Mouse (Mus musculus): ENCODE results near the gene Sh3bp5.

Gene Sh3bp5

DNA sequence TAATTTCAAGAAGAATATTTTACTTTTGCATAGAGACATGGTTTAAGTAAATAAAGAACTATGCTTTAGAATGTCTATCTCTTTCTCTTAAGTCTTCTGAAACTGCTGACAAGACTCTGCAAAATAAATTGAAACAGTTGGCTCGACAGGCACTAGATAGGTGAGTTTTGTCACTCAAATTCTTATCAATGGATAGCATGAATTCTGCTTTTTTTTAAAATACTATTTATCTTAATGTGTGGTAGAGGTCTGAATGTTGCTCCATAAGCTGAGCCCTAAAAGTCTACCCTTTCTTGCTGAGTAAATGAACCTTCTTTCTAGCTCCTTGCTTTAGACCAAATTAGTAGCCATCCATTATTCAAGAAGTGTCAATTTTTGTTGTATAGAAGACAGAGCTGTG lies 90.5 kb downstream of the Sh3bp5 start:
- DNase-seq (ENCODE audit: low read depth, low spot score), result no peak

DNA sequence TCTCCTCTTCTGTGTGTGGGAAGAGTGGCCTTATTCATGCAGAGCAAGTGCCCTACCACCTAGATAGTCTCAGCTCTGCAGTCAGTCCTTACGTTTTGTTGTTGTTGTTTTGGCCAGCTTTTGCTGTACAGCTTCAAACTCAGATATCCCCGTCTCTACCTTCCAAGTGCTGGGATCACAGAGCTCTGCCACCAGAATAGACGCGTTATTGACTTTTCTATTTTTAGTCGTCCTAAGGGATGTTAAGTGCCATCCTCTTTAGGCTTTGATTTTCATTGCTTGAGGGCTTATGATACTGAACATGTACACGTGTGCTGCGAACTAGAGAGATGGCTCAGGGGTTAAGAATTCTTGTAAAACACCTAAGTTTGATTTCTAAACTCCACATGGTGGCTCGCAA lies 92.6 kb downstream of the Sh3bp5 start:
- no peak for DNase-seq (ENCODE audit: low read depth, low spot score)

- no peak for DNase-seq (ENCODE audit: low read depth, low spot score)
Observed at GRCm38 (mm10) chr14:31337947-31338346, 97.9 kb downstream of the Sh3bp5 start.

DNA sequence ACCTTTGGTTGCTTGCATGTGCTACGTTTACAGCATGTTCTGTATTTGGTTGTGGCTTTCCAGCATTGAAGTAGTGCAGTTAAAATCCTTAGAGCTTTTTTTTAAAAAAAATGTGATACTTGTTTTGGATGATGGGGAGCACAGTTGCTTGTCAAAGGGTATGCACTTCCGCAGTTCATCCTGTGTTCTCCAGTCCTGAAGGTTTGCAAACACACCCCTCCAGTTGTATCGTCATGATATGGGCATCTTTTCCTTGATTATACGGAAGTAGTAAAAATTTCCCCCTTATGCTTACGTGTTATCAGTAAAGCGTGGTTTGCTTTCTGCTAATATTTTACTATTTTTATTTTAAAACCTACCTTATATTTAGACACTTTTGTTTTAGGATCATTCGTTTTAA lies 98.5 kb downstream of the Sh3bp5 start:
- no peak for DNase-seq (ENCODE audit: low read depth, low spot score)

DNA sequence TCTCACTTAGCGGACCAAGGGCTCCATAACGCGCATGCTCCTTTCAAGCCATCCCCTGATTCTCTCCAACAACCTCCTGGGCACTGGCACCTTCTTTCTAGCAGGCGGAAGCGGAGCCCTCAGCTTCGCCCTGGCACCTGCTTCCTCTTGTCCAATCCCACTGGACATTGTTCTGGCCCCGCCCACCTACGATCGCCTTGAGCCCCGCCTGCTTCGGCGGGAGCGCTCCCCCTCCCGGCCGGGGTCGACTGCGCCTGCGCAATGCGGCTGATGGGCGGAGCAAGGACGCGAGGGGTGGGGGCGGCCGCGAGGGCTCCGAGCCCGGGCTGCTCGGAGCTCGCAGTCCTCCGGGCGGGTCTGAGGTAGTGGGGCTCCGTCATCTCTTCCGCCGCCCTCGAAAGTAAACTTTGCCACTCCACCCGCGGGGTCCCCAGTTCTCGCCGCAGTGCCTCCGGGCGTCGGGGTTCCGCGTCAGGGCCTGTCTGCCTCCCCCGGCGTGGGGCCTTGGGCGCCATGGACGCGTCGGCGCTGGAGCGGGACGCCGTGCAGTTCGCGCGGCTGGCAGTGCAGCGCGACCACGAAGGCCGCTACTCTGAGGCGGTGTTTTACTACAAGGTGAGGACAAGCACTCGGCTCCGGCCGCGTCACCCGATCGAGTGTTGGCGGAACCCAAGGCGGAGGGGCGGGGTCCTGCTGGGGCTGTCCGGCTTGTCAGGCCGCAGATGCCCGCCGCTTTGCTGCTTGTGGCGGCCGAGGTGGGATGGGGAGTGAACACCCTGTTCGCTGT lies 99.3 kb downstream of the Sh3bp5 start, which contains the start of gene Capn7:
Capn7 (plus strand) TSS at position 270 of the 787 bp plus-strand sequence.
- peak; percentile 99 for DNase-seq (ENCODE audit: low read depth, low spot score)

GRCm38 (mm10) chr14:31335765-31336164 lies 100.1 kb downstream of the Sh3bp5 start:
- no peak for DNase-seq (ENCODE audit: low read depth, low spot score)

GRCm38 (mm10) chr14:31330957-31331356 lies 104.9 kb downstream of the Sh3bp5 start:
- no peak for DNase-seq (ENCODE audit: low read depth, low spot score)

- DNase-seq (ENCODE audit: low read depth, low spot score), result no peak
Observed at GRCm38 (mm10) chr14:31329741-31330140, 106.1 kb downstream of the Sh3bp5 start.

GRCm38 (mm10) chr14:31327681-31328080 lies 108.2 kb downstream of the Sh3bp5 start:
- no peak for DNase-seq (ENCODE audit: low read depth, low spot score)

DNA sequence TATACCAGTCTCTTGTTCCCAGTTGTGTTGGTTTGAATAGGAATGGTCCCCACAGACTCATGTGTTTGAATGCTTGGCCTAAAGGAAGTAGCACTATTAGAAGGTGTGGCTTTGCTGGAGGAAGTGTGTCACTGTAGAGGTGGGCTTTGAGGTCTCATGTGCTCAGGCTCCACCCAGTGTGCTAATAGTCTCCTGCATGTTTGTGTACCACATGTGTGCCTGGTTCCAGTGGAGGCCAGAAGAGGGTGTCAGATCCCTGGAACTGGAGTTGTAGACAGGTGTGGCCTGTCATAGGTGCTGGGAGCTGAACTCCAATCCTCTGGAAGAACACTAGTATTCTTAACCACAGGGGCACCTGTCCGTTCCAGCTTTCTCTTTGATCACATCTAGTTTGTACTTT lies 108.7 kb downstream of the Sh3bp5 start:
- no peak for DNase-seq (ENCODE audit: low read depth, low spot score)

GRCm38 (mm10) chr14:31326770-31327169 lies 109.1 kb downstream of the Sh3bp5 start:
- DNase-seq (ENCODE audit: low read depth, low spot score), result no peak

- DNase-seq (ENCODE audit: low read depth, low spot score), result no peak
Observed at GRCm38 (mm10) chr14:31325551-31325950, 110.3 kb downstream of the Sh3bp5 start.

- peak; percentile 21 for DNase-seq (ENCODE audit: low read depth, low spot score)
Observed at GRCm38 (mm10) chr14:31324851-31325250, 111.0 kb downstream of the Sh3bp5 start.

DNA sequence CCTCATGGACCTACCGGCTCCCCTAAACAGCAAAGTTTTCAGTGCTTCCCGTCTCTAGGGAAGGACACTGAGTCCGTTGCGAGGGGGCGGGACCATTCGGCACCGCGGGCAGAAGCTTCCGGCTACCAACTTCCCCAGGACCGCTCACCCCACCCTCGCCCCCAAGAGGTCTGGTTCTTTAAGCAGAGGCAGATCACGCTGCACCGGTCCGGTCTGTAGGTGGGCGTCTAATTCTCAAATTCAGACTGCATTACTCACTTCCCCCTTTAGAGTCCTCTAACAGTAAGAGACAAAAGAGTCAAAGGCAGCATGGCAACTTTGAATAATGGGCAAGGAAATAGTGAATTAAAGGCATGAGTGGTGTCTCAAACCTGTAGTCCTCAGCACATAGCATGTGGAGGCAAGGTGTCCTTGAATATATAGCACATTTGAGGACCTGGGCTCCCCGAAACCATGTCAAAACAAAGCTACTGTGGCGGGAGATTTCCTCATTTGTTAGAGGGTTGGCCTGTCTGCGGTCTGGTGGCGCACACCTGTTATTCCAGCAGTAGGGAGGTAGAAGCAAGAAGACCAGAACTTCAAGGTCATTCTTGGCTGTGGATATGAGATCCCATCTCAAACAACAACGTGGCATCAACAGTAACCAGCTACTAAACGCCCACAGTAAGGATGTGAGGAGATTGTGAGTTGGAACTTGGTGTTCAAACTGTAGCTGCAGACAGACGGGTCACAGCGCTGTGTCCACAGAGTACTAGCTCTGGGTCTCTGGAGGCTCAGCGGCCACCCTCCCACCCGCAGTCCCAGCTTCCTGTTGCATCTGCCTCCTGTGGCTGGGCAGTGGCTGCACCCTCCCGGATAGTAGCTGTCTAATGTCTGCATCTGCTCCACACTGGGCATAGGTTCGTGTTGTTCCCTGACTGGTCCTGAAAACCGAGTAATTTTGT lies 111.8 kb downstream of the Sh3bp5 start, which contains the start of gene Dnah1:
Dnah1 (minus strand) TSS at position 48 of the 944 bp plus-strand sequence.
- peak; percentile 36 for DNase-seq (ENCODE audit: low read depth, low spot score)

DNA sequence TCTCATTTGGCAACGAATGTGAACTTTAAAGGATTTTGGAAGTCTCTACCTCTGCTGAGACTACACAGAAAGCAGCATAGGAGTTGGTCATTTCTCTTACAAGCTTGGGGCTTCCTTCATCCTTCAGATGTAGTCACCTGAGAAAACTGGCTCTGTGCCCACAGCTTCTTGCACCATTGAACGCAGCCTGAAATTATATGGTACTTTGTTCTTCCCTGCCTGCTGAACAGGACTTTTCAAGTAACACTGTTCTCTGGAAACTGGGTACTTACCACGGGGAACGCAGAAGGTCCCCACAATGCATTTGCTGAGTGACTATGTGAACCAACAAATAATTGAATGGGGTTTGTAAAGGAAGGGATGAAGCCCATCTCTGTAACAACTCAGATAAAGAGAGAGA lies 112.7 kb downstream of the Sh3bp5 start:
- DNase-seq (ENCODE audit: low read depth, low spot score), result no peak

DNA sequence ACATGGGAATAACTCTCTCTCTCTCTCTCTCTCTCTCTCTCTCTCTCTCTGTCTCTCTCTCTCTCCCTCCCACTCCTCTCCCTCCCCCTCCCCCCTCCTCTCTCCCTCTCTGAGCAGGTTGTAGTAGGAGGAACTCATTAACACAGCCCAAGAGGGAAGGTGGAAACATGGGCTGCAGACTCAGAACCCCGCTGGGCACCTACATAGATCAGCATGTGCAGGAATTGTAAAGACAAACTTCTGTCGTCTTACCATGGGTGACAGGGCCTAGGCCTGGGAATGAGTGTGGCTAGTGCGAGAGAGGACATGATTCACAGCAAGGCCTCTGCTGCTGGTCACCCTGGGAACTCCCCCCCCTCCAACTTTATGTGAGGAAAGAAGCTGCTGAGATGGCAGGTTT lies 113.7 kb downstream of the Sh3bp5 start:
- DNase-seq (ENCODE audit: low read depth, low spot score), result no peak

DNA sequence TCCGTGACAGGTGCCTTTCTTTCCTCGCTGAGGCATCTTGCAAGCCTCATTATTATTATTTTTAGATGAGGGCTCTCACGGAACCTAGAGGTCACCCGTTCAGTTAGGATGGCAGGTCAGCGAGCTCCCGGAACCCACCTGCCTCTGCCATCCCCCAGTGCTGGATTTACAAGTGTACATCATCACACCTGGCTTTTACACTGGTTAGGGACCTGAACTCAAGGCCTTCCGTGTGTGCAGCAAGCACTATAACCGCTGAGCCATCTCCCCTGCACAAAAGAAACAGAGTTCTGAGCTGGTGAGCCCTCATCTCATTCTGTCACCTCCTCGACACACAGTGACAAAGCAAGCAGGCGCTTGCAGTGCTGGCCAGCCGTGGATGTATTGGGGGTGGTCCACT lies 114.7 kb downstream of the Sh3bp5 start:
- DNase-seq (ENCODE audit: low read depth, low spot score), result no peak

DNA sequence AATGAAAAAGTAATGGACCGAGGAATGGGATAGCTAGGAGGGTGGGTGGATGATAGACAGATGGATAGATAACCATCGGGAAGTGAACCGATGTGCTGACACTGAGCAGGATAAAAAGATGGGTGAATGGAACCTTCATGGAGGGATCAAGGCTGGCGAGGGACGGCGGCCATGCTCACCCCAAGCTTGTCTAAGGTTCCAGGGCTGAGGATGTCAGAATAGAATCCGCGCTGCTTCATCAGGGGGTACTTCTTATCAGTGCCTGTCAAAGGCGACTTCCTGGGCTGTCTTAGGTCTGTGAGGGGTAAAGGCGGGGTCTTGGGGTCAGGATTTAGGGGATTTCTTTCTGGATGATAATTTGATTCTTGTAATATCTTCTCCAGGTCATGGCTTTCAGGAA lies 116.3 kb downstream of the Sh3bp5 start:
- no peak for DNase-seq (ENCODE audit: low read depth, low spot score)

DNA sequence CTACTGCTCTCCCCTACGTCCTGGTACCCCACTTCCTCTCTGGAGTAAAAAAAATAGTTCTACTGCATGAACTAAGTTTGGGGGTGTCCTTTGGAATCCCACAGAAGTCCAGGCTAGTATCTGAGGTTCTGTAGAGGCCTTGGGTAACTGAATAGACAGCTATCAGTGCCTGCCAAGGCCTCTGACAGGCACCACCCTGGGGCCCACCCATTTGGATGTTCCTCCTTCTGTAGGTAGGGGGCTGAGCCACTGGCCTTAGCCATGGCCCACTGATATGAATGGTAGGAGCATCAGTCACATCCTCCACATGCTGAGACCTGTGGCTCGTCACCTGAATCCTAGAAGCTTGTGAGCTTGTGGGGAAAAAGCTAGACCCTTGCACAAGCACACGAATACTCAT lies 118.1 kb downstream of the Sh3bp5 start:
- no peak for DNase-seq (ENCODE audit: low read depth, low spot score)

DNA sequence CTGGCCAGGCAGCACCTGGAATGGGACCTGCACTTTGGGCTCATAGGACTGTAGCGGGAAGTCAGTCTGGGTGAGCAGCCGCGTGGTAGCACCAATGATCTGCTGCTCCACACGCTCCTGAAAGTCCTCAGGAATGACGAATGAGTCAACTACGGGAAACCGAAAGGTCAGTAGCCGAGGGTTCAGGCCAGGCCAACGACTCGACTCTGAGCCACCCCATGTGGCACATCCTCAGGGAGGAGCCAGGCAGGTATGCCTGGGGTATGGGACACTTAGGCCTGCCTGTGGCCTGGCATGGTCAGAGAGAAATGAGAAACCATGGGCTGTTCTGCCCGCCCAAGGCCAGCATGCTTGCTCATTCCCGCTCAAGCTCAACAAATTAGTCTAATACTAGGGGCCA lies 119.3 kb downstream of the Sh3bp5 start:
- DNase-seq (ENCODE audit: low read depth, low spot score), result no peak

- no peak for DNase-seq (ENCODE audit: low read depth, low spot score)
Observed at GRCm38 (mm10) chr14:31313192-31313591, 122.7 kb downstream of the Sh3bp5 start.

All from mesoderm, embryonic 11.5 days (tissue).